ENCODE assay signal across 14 mouse cellular contexts in the genomic region with DNA sequence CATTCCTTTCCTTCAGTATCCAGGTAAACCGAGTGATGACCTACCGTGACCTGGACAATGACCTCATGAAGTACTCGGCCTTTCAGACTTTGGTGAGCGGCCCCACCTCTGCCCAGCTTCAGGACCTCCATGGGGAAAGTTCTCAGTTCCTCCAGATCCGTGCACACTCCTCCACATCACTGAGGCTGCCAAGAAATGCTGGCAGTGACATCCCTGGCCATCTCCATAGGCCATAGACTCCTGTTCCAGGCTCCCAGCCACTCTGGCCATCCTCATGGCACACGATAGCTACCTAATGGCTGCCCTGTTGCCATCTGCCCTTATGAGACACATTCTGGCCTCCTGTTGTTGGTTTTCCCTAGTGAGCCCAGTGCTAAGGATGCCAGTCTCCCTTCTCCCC.
"Had no signal": no experiment of that assay in that cellular context is flagged by ENCODE, and none has a peak within 500 bp of the region (broad histone marks: within the 10 kb centered on the region; RNA-seq: fewer than 3 reads in every experiment).

No protein-coding gene starts in this region.

- H3K4me2 ChIP-seq: limb, embryonic 12.5 days; neural tube, embryonic 15.5 days had no signal

- H3K9ac ChIP-seq: limb, embryonic 12.5 days; liver, embryonic 14.5 days; neural tube, embryonic 15.5 days had no signal

- DNase-seq: kidney, adult 8-10 months; kidney, postnatal 25 days; liver; lung, adult 18-20 months; midbrain, embryonic 14.5 days; right cerebral cortex, adult 18-20 months; right cerebral cortex, postnatal 25 days; thymus, adult 18-20 months; thymus, postnatal 25 days had no signal

- H3K27me3 ChIP-seq: limb, embryonic 12.5 days; neural tube, embryonic 15.5 days had no signal

- H3K27ac ChIP-seq: left cerebral cortex, adult 2 months; limb, embryonic 12.5 days; liver, embryonic 14.5 days; neural tube, embryonic 15.5 days had no signal

- H3K9me3 ChIP-seq: limb, embryonic 12.5 days; neural tube, embryonic 15.5 days had no signal

- H3K4me3 ChIP-seq: left cerebral cortex, adult 2 months; limb, embryonic 12.5 days; myocyte; neural tube, embryonic 15.5 days had no signal

- H3K36me3 ChIP-seq: neural tube, embryonic 15.5 days had no signal
